Mouse (Mus musculus) cerebellum, postnatal 25 days (tissue): ENCODE results near the gene Fshr.
"Not testable (repeated sequence)": the region's sequence is repeated elsewhere in the genome, so short reads cannot be mapped to it uniquely, and the experiment has no call there.

Source experiments
- DNase-seq, 2 experiments: peaks; one replicate each; pipeline ENCODE4 v3.0.0; 2021; ENCODE audit warnings: mixed read lengths in 2 of 2

Gene Fshr

GRCm38 (mm10) chr17:89200575-89200974 lies at the start of gene Fshr:
TSS of gene Fshr (minus strand) at chr17:89200675.
- DNase-seq = no peak

GRCm38 (mm10) chr17:89202181-89202580 lies 1.7 kb upstream of the Fshr start:
- peak in 1 of 2 experiments; percentile 8 for DNase-seq

- DNase-seq = no peak
Observed at GRCm38 (mm10) chr17:89173545-89173944, 26.9 kb downstream of the Fshr start.

GRCm38 (mm10) chr17:89164773-89165172 lies 35.7 kb downstream of the Fshr start:
- DNase-seq = no peak

GRCm38 (mm10) chr17:89162475-89162874 lies 38.0 kb downstream of the Fshr start:
- no peak for DNase-seq

- not testable (repeated sequence) for DNase-seq
Observed at GRCm38 (mm10) chr17:89159343-89159742, 41.1 kb downstream of the Fshr start.

GRCm38 (mm10) chr17:89144806-89145205 lies 55.7 kb downstream of the Fshr start:
- DNase-seq = no peak

GRCm38 (mm10) chr17:89120023-89120422 lies 80.5 kb downstream of the Fshr start:
- DNase-seq = no peak

- no peak for DNase-seq
Observed at GRCm38 (mm10) chr17:89119250-89119649, 81.2 kb downstream of the Fshr start.

GRCm38 (mm10) chr17:89113944-89114343 lies 86.5 kb downstream of the Fshr start:
- no peak for DNase-seq

- no peak for DNase-seq
Observed at GRCm38 (mm10) chr17:89100719-89101350, 99.6 kb downstream of the Fshr start.

GRCm38 (mm10) chr17:89099733-89100132 lies 100.7 kb downstream of the Fshr start:
- DNase-seq = not testable (repeated sequence)

GRCm38 (mm10) chr17:89089692-89090475 lies 110.6 kb downstream of the Fshr start:
- no peak for DNase-seq

GRCm38 (mm10) chr17:89082897-89083296 lies 117.6 kb downstream of the Fshr start:
- DNase-seq = no peak

GRCm38 (mm10) chr17:89079706-89080105 lies 120.8 kb downstream of the Fshr start:
- DNase-seq = no peak

- no peak for DNase-seq
Observed at GRCm38 (mm10) chr17:89064327-89065095, 136.0 kb downstream of the Fshr start.

- no peak for DNase-seq
Observed at GRCm38 (mm10) chr17:89062348-89062949, 138.0 kb downstream of the Fshr start.

GRCm38 (mm10) chr17:89051031-89051563 lies 149.4 kb downstream of the Fshr start:
- DNase-seq = no peak

- DNase-seq = no peak
Observed at GRCm38 (mm10) chr17:89049071-89049470, 151.4 kb downstream of the Fshr start.

- no peak for DNase-seq
Observed at GRCm38 (mm10) chr17:89046016-89046415, 154.5 kb downstream of the Fshr start.

GRCm38 (mm10) chr17:89036723-89037122 lies 163.8 kb downstream of the Fshr start:
- no peak for DNase-seq

GRCm38 (mm10) chr17:89036049-89036448 lies 164.4 kb downstream of the Fshr start:
- DNase-seq = no peak

GRCm38 (mm10) chr17:89034627-89035026 lies 165.8 kb downstream of the Fshr start:
- no peak for DNase-seq
